Mouse (Mus musculus) natural killer cell, adult 2 months (primary cell): ENCODE data around the gene Gpd1.
"Not testable (repeated sequence)": the region's sequence is repeated elsewhere in the genome, so short reads cannot be mapped to it uniquely, and the experiment has no call there.

Experiments
- DNase-seq, 2 experiments: peaks; one replicate each; pipeline ENCODE4 v3.0.0; 2022; ENCODE audit warnings: low spot score in 2 of 2

Gpd1 gene

GRCm38 (mm10) chr15:99771601-99772276 is 54.4 kb downstream of the Gpd1 start:
- peak in 1 of 2 experiments; percentile 21 for DNase-seq

GRCm38 (mm10) chr15:99772277-99772880 is 55.1 kb downstream of the Gpd1 start:
- peak; percentile 75 to 85 for DNase-seq

GRCm38 (mm10) chr15:99772881-99772924 is 55.4 kb downstream of the Gpd1 start, which contains the start of gene Cers5:
TSS of gene Cers5 (minus strand) at chr15:99772885.
- not testable (repeated sequence) for DNase-seq

DNA sequence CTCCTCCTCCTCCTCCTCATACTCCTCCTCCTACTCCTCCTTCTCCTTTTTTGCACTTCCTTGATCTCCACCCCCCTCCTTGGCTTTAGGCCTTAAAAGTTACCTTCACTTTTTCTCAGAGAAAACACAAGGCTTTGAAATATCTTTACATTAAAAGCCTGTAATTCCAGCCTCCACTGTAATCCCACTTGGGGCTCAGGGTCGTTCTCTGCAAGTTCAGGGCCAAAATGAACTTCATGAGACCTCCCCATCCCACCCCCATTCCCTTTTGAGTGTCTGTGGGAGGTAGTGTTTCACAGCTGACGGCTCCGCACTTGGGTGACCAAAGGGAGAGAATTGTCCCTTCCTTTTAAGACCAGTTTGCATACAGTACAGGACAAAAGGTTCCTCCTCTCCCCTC is 55.6 kb downstream of the Gpd1 start:
- DNase-seq, result no peak
